In genomic region chr19:6952712-6953037, GRCm38 (mm10) we compare ENCODE assay signal across 8 mouse cellular contexts. TPM values are rescaled to one million over a fixed set of nuclear protein-coding genes. Genes with fewer than 3 reads are reported as not detected.
DNase-seq lines count a peak whose midpoint lies in the region; ATAC-seq lines count a peak whose summit lies in the region.

No protein-coding gene starts in this region.

- H3K4me1 ChIP-seq in embryonic facial prominence, embryonic 12.5 days = peaks cover 16% of the 10 kb centered on the region
- H3K4me1 ChIP-seq in limb, embryonic 10.5 days = peaks cover 33% of the 10 kb centered on the region
- peaks cover 23% of the 10 kb centered on the region for H3K4me1 ChIP-seq in midbrain, embryonic 12.5 days

- ATAC-seq in embryonic facial prominence, embryonic 12.5 days (ENCODE audit: insufficient number of reproducible peaks, insufficient read depth, low FRiP score, low TSS enrichment) = no peak
- no peak for ATAC-seq in midbrain, embryonic 12.5 days (ENCODE audit: low FRiP score, low read depth)

- intact Hi-C loops in heart, postnatal 36 days (cut with DNase I) = loop anchor here (1.0 kb wide), 1 partner anchor 17 kb away; no protein-coding TSS in a partner anchor

- peak overlapping the region; percentile 93 for H3K4me2 ChIP-seq in embryonic facial prominence, embryonic 12.5 days (replicated peaks)
- H3K4me2 ChIP-seq in midbrain, embryonic 12.5 days (replicated peaks) = peak overlapping the region; percentile 83

- peaks cover 41% of the 10 kb centered on the region for H3K36me3 ChIP-seq in embryonic facial prominence, embryonic 12.5 days
- H3K36me3 ChIP-seq in limb, embryonic 10.5 days = peaks cover 37% of the 10 kb centered on the region
- H3K36me3 ChIP-seq in midbrain, embryonic 12.5 days = peaks cover 7% of the 10 kb centered on the region

- H3K9ac ChIP-seq in embryonic facial prominence, embryonic 12.5 days = peak overlapping the region; percentile 77; the same call in 1 of the 2 replicates
- peak overlapping the region; percentile 56 for H3K9ac ChIP-seq in midbrain, embryonic 12.5 days (replicated peaks)

- peak; percentile 56 to 58 for DNase-seq in adrenal gland, adult 18-20 months (ENCODE audit: low spot score in 2 of 2)
- DNase-seq in heart, postnatal 36 days = peak; percentile 56 to 60
- DNase-seq in limb, embryonic 10.5 days (ENCODE audit: low spot score) = no peak
- peak; percentile 61 to 76 for DNase-seq in urinary bladder, postnatal 36 days (ENCODE audit: low spot score in 2 of 2)
- DNase-seq in layer of hippocampus, postnatal 36 days = no peak
- no peak for DNase-seq in gastrocnemius, adult 8-10 months (ENCODE audit: low spot score in 2 of 2)

- 10% methylated on average over 3 of the region's 3 CpGs for WGBS in embryonic facial prominence, embryonic 12.5 days
- 16% methylated on average over 3 of the region's 3 CpGs for WGBS in limb, embryonic 10.5 days
- WGBS in midbrain, embryonic 12.5 days = 35% methylated on average over 3 of the region's 3 CpGs

- H3K9me3 ChIP-seq in embryonic facial prominence, embryonic 12.5 days = no peaks in the 10 kb centered on the region
- H3K9me3 ChIP-seq in limb, embryonic 10.5 days (replicated peaks) = no peaks in the 10 kb centered on the region
- no peaks in the 10 kb centered on the region for H3K9me3 ChIP-seq in midbrain, embryonic 12.5 days

- peak overlapping the region; percentile 61 for H3K4me3 ChIP-seq in embryonic facial prominence, embryonic 12.5 days
- peak overlapping the region; percentile 62 for H3K4me3 ChIP-seq in limb, embryonic 10.5 days
- H3K4me3 ChIP-seq in midbrain, embryonic 12.5 days = peak overlapping the region; percentile 60

- no peaks in the 10 kb centered on the region for H3K27me3 ChIP-seq in embryonic facial prominence, embryonic 12.5 days
- H3K27me3 ChIP-seq in limb, embryonic 10.5 days (ENCODE audit: low read depth, poor library complexity, severe bottlenecking) = no peaks in the 10 kb centered on the region
- no peaks in the 10 kb centered on the region for H3K27me3 ChIP-seq in midbrain, embryonic 12.5 days

- peak overlapping the region; percentile 98; the same call in 1 of the 2 replicates for H3K27ac ChIP-seq in embryonic facial prominence, embryonic 12.5 days
- 0 out of 2 replicates have a peak overlapping the region, but pooled peaks have one; percentile 89 for H3K27ac ChIP-seq in limb, embryonic 10.5 days
- H3K27ac ChIP-seq in midbrain, embryonic 12.5 days (replicated peaks) = peak overlapping the region; percentile 98; the same call in 1 of the 2 replicates

RNA-seq across cellular contexts. Expression of gene Gpr137, which starts 10.4 kb away (rescaled TPM):
- total RNA-seq in adrenal gland, adult 18-20 months (2021) = 10 to 100 TPM; 56.4 to 56.8 TPM
- polyA plus RNA-seq in embryonic facial prominence, embryonic 12.5 days (2016; fragmentation: Nextera tagmentation; extraction: Ambion mirVana) = 28.4 and 32.7 TPM in 2 replicates
- total RNA-seq in heart, postnatal 36 days (2021) = 10 to 100 TPM; 37.3 to 39.1 TPM
- polyA plus RNA-seq in limb, embryonic 10.5 days (2016; fragmentation: Nextera tagmentation; extraction: Ambion mirVana) = 21.6 and 24.4 TPM in 2 replicates
- 37.7 and 38.3 TPM in 2 replicates for polyA plus RNA-seq in midbrain, embryonic 12.5 days (2016; fragmentation: Nextera tagmentation; extraction: Ambion mirVana)
- total RNA-seq in layer of hippocampus, postnatal 36 days (2021) = 100 to 1,000 TPM in 1 of 2 experiments, 10 to 100 TPM in 1; 96.0 to 104 TPM
- 10 to 100 TPM in 2 of 4 experiments, 1 to 10 TPM in 2; 9.1 to 10.9 (median 10.0) TPM for total RNA-seq in gastrocnemius, adult 8-10 months (2022)

RNA-seq across cellular contexts. Expression of gene Bad, which starts 11.0 kb away (rescaled TPM):
- total RNA-seq in adrenal gland, adult 18-20 months (2021) = 10 to 100 TPM; 45.5 to 46.0 TPM
- 75.0 and 77.6 TPM in 2 replicates for polyA plus RNA-seq in embryonic facial prominence, embryonic 12.5 days (2016; fragmentation: Nextera tagmentation; extraction: Ambion mirVana)
- total RNA-seq in heart, postnatal 36 days (2021) = 10 to 100 TPM; 22.0 to 24.7 TPM
- polyA plus RNA-seq in limb, embryonic 10.5 days (2016; fragmentation: Nextera tagmentation; extraction: Ambion mirVana) = 51.8 and 55.3 TPM in 2 replicates
- 67.6 and 69.0 TPM in 2 replicates for polyA plus RNA-seq in midbrain, embryonic 12.5 days (2016; fragmentation: Nextera tagmentation; extraction: Ambion mirVana)
- 10 to 100 TPM; 36.4 to 40.3 TPM for total RNA-seq in layer of hippocampus, postnatal 36 days (2021)
- total RNA-seq in gastrocnemius, adult 8-10 months (2022) = 10 to 100 TPM in 2 of 4 experiments, 1 to 10 TPM in 2; 8.2 to 11.8 (median 10.6) TPM

RNA-seq across cellular contexts. Expression of gene Kcnk4, which starts 18.4 kb away (rescaled TPM):
- total RNA-seq in adrenal gland, adult 18-20 months (2021) = under 1 TPM; 0.23 to 0.35 TPM
- polyA plus RNA-seq in embryonic facial prominence, embryonic 12.5 days (2016; fragmentation: Nextera tagmentation; extraction: Ambion mirVana) = 0.62 and 0.65 TPM in 2 replicates
- not detected for total RNA-seq in heart, postnatal 36 days (2021)
- 0.11 TPM in 1 of 2 replicates, not detected in the other for polyA plus RNA-seq in limb, embryonic 10.5 days (2016; fragmentation: Nextera tagmentation; extraction: Ambion mirVana)
- polyA plus RNA-seq in midbrain, embryonic 12.5 days (2016; fragmentation: Nextera tagmentation; extraction: Ambion mirVana) = 0.19 and 0.52 TPM in 2 replicates
- total RNA-seq in layer of hippocampus, postnatal 36 days (2021) = 10 to 100 TPM; 19.8 to 21.7 TPM
- not detected for total RNA-seq in gastrocnemius, adult 8-10 months (2022)

RNA-seq across cellular contexts. Expression of gene Ppp1r14b, which starts 22.1 kb away (rescaled TPM):
- total RNA-seq in adrenal gland, adult 18-20 months (2021) = 100 to 1,000 TPM; 160 to 199 TPM
- 255 and 291 TPM in 2 replicates for polyA plus RNA-seq in embryonic facial prominence, embryonic 12.5 days (2016; fragmentation: Nextera tagmentation; extraction: Ambion mirVana)
- total RNA-seq in heart, postnatal 36 days (2021) = 10 to 100 TPM; 77.3 to 95.8 TPM
- polyA plus RNA-seq in limb, embryonic 10.5 days (2016; fragmentation: Nextera tagmentation; extraction: Ambion mirVana) = 245 and 281 TPM in 2 replicates
- polyA plus RNA-seq in midbrain, embryonic 12.5 days (2016; fragmentation: Nextera tagmentation; extraction: Ambion mirVana) = 265 and 314 TPM in 2 replicates
- 10 to 100 TPM; 63.1 to 69.8 TPM for total RNA-seq in layer of hippocampus, postnatal 36 days (2021)
- total RNA-seq in gastrocnemius, adult 8-10 months (2022) = 100 to 1,000 TPM; 144 to 194 (median 165) TPM

RNA-seq across cellular contexts. Expression of gene Plcb3, which starts 23.6 kb away (rescaled TPM):
- 10 to 100 TPM; 34.1 to 43.9 TPM for total RNA-seq in adrenal gland, adult 18-20 months (2021)
- 47.4 and 48.7 TPM in 2 replicates for polyA plus RNA-seq in embryonic facial prominence, embryonic 12.5 days (2016; fragmentation: Nextera tagmentation; extraction: Ambion mirVana)
- total RNA-seq in heart, postnatal 36 days (2021) = 10 to 100 TPM; 17.0 to 18.5 TPM
- polyA plus RNA-seq in limb, embryonic 10.5 days (2016; fragmentation: Nextera tagmentation; extraction: Ambion mirVana) = 29.2 and 37.8 TPM in 2 replicates
- 21.6 and 22.5 TPM in 2 replicates for polyA plus RNA-seq in midbrain, embryonic 12.5 days (2016; fragmentation: Nextera tagmentation; extraction: Ambion mirVana)
- total RNA-seq in layer of hippocampus, postnatal 36 days (2021) = 10 to 100 TPM; 13.8 to 14.2 TPM
- 10 to 100 TPM in 1 of 4 experiments, 1 to 10 TPM in 3; 7.0 to 10.9 (median 9.4) TPM for total RNA-seq in gastrocnemius, adult 8-10 months (2022)

Comparison
In these comparisons a context has a peak if more than half of its experiments do, and no peak if none do; other contexts are left out.
1. DNase-seq: peak in adrenal gland, adult 18-20 months (2 of 2), heart, postnatal 36 days (2 of 2) and urinary bladder, postnatal 36 days (2 of 2); none in limb, embryonic 10.5 days (single experiment), layer of hippocampus, postnatal 36 days (0 of 2) and gastrocnemius, adult 8-10 months (0 of 2).
2. RNA of gene Kcnk4, which starts 18.4 kb away (total RNA-seq): 19.8 to 21.7 TPM in layer of hippocampus, postnatal 36 days; 0.23 to 0.35 TPM in adrenal gland, adult 18-20 months, not detected in heart, postnatal 36 days and not detected in gastrocnemius, adult 8-10 months; every median in the first group is over 10 times any median in the second.
3. Peak in every context shown above with its lines, with median percentiles within 50 percentile points of each other: H3K27ac ChIP-seq and H3K4me3 ChIP-seq.